Mouse (Mus musculus) liver (tissue): ENCODE measurements at regions not wholly inside any gene's neighbourhood (a gene's known extent, or its start where the extent isn't known, plus 50 kb on each side); places are given as distances from the start of the nearest gene placed in this dataset.

Experiments used
- DNase-seq: peaks from one replicate; pipeline ENCODE4 v3.0.0-alpha.2; 2020; ENCODE audit warnings: mixed read lengths

DNA sequence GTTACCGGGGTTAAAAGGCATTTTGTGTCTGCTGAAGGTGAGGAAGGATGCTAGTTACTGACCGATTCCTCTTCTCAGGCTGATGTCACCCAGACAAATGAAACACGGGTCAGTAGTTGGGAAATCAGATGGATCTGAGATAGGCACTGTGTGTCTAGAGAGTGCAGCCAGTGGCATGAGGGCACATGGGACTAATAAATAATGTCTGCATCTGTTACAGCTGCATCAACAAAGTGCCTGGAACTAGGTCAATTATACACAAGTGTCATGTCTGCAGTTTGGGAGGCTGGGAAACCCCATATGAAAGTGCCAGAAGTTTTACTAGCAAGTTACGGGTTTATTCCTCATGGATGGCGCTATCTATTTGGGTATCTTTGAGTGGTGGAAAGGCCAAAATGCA lies 68.8 kb downstream of the Cxcl12 start:
- DNase-seq, result no peak

DNA sequence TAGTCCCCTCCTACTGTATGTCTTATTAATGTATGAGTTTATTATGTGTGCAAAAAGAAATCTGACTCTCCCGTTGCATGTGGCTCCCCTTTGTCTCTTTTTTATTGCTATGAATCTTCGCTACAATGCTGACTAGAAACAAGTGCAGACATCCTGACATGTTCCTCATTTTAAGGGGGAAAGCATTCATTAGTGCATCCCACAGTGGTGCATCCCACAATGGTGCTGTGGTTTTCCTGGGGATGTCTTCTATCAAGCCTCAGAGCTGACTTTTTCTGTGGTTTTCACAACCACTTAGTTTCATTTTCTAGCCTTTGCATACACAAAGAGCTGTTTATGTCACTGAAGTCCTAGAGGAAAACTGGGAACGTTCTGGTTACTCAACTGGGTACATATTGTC lies 72.9 kb downstream of the Cxcl12 start:
- DNase-seq, result no peak

DNA sequence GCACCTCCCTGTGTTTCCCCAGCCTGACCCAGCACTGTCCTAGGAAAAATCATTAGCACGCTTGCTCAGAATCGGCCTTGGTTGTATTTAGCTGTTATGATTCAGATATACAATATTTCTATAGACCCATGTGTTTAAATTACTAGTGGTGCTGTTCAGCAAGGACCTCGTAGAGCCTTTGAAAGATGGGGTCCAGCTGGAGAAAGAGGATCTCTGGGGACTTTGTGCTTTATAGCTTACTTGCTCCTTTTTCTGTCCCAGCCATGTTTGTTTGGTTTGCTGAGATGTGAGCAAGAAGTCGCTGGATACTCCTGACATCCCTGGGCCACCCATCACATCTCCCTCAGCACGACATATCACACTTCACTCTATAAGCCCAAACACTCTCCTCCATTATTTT lies 77.1 kb downstream of the Cxcl12 start:
- DNase-seq, result no peak

DNA sequence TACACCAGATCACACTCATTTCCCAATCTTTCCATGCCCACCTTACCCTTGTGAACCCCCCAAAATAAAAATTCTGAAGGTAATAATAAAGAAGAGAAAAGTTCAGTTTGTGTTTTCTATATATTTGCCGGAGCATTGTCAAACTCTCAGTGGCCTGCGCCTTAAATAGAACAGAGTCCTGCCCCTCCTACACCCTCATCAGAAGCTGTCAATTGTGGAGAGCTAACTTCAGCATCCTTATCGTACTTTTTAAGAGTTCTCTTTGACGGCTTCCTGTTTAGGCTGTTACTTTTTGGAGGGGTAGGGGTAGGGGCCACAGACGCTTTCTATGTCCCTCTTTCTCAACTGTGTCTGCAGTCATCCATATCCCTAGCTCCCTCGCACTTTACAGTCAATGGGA lies 77.5 kb downstream of the Cxcl12 start:
- no peak for DNase-seq

DNA sequence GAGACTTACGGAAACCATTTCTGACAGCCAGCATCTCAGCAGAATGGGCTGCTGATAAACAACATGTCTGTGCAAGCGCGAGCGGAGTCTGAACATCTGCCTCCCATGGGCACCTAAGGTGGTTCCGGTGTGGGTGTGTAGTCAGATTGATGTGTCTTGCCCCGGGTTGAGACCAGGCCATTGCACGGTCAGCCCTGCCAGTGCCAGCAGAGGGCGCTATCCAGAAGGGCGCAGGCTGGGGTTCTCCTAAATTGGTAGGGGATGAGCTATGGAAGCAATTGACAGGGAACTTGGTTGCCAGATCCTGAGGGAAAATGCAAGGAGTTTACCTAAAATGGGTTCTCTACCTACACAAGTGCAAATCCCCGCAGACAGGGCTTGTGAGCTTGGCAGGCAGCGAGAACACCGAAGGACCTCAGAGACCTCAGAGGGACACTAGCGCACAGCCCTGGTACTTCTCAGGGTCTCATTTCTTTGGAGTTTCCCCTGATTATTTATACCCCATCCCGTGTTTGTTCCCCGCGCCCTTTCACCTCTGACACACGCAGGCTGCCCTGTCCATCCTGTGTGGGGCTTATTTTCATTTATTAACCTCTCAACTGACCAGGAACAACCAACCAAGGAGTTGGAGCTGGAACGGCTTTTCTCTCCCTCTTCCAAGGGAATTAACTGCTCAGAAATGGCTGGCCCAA lies 81.0 kb downstream of the Cxcl12 start:
- DNase-seq, result peak; percentile 37

DNA sequence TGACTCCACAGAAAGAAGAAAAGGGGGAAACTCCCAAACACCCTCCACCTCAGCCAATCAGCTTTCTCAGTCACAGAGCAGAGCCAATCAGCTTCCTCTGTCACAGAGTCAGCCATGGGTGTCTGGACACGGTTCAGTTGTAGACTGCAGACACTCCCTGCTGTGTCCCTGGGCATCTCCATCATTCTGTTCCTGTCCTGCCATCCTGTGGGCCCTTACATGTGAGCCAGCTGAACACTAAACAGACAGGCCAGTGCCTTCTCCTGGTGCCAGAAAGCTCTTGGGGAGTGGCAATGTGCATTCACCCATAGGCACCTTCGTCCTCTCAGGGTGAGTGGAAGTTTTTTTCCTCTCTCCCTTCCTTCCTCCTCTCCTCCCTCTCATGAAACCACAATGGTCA lies 81.7 kb downstream of the Cxcl12 start:
- DNase-seq, result no peak

DNA sequence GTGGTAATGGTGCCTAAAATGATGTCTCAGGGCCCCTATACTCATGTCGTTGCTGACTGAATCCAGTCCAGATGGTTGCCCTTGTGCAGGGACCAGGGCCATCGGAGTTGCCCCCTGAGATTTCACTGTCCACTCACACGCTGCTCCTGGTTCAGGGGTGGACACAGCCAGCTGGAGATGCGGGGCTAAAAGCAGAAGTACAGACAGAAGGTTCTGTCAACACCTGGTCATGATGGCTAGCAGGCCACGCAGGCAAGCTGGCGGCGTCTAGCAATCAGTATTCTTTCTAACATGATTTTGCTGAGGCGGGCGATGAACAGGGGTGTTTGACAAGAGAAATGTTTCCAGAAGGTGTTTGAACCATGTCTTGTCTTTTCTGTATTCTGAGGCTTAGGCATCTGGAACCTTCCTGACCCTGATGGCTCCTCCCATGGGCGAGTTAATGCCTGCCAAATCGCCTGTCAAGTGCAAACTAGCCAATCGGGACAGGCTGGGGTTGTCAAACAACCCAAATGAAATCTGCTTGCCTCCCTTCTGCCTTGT lies 83.1 kb downstream of the Cxcl12 start:
- no peak for DNase-seq

DNA sequence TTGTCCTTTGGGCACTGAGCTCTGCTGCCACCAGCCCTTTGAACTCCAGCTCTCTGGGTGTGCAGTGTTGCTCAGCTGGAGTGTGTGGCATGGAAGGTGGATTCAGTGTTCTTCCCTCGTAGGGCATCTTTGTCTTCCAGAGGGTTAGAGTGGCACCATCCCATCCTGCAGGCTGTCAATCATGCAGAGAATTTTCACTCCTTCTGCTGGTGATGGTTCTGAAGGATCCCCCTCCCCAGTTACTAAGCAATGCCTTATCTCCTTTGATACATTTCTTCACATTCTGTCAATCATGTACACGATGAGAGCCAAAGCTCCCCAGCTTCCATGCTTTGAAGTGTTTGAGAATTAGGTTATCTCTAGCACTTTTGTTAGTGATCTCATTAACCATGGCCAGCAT lies 84.0 kb downstream of the Cxcl12 start:
- no peak for DNase-seq

DNA sequence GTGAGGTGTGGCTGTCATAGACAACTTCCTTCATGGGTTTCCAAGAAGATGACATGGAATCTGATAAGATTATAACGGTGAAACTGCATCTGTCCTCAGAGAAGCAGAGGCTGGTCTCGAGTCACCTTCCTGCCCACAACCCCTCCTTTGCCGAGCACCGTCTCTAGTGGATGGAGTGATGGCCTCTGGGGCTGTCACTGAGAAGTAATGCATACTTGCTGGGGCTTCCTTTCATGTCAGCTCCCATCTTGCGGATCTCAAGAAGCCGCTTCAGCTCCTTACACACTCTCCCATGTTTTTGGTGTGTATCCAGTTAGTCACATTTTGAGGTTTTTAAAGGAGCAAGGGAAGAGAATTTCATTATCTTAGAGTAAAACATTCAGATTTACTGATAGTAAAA lies 84.7 kb downstream of the Cxcl12 start:
- DNase-seq, result no peak

DNA sequence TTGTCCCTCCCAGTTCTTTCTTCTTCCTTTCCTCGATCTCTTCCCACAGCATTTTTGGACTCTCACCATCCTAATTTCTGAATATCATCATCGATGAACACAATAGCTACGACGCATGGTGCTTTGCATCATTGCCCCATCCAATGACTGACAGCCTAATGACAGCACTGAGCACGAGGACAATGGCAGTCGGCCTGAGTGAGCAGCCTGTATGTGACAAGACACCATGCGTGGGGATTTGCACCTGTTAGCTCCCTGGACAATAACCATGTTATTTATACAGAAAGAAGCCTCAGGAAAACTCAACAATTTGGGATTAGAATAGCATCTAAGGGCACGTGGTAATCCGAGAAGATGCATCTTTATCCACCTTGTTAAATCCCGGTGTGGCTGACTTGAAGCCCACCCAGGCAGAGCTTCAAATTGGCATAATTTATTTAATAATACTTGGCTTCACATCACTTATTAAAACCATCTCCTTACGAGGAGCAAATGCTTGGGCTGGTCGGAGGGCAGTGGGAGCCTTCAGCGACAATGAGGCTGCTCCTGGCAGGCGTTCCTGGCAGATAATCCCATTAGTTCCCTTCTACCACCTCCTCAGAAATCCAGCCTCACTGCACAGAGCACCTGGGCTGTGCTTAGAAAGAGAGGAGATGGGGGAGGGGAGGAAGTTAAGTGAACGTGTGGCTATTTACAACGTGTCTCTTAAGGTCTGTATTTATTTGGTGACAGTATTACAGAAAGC lies 85.4 kb downstream of the Cxcl12 start:
- DNase-seq, result no peak

DNA sequence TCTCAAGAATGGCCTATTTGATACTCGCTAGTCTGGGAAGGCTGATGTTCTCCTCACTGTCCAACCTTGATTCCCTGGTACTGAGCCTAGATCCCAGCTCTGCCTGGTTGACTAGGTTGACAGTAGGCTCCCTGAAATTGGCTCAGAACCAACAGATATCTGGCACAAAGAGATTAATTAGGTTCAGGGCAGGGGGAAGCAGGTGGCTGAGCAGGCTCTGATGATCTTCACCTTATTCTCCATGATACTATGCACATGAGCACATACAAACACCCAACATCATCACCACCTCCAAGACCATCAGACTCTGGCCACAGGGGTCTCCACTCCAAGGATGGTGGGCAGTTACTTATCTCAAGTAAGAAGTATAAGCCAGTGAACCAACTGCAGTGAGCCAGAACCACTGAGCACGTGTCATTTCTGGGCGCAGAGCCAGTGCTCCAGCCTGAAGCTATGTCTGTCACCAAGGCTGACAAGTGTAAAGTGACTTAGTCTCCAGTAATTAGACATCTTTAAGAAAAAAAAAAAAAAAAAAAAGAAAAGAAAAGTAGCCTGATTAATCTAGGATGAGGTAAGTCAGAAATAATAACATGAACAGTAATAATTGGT lies 86.4 kb downstream of the Cxcl12 start:
- no peak for DNase-seq

DNA sequence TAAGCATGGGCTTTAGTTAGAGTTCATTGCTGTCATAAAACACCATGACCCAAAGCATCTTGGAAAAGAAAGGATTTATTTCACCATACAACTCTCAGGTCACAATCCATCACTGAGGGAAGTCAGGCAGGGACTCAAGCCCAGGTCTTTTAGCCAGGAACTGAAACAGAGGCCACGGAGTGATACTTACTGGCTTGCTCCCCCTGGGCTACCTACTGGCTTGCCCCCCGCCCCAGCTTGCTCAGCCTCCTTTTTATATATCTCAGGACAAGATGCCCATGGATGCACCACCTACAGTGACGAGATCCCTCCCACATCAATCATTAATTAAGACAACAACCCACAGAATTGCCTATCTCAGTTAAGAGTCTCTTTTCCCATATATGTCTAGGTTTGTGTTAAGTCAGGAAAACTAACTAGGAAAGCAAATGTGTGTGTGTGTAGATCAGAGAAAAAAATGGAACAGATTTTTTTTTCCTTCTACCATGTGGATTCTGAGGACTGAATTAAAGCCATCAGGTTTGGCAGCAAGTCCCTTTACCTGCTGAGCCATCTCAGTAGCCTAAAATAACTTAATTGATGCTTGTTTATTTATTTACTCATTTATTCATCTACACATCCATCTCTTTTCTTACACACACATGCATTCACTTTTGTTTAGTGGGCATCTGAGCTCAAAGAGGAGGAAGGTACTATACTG lies 87.2 kb downstream of the Cxcl12 start:
- DNase-seq, result no peak

DNA sequence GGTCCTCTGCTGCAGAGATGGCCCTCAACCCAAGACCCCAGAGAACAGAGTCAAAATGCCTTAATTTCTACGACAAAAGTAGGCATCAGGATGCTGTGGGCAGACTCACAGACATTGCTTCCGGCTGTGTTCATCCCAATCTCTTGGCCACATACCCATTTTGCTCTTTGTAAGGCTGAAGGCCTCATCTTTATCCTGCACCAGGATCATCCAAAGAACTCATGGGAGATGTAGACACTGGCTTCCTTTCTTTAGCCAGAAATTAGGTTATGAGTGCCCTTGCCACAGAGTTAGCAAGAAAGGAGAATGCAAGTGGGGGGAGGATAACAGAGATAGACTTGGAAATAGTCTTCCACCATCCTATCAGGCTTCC lies 87.8 kb downstream of the Cxcl12 start:
- no peak for DNase-seq

DNA sequence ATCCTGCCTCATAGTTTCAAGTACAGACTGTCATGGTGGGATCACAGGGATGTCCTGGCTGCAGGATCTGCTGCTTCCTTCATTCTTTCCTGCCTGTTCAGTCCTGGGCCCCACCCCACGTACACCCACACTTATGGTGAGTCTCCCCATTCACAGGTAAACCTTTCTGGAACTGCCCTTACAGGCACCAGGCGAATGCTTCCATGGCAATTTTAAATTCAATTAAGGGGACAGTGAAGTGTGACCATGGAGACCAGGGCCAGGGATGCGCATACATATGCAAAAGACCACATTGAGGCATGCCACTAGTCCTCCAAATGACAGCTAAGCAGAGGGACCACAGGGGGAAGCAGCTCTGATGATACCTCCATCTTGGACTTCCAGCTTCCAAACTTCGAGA lies 89.3 kb downstream of the Cxcl12 start:
- no peak for DNase-seq

DNA sequence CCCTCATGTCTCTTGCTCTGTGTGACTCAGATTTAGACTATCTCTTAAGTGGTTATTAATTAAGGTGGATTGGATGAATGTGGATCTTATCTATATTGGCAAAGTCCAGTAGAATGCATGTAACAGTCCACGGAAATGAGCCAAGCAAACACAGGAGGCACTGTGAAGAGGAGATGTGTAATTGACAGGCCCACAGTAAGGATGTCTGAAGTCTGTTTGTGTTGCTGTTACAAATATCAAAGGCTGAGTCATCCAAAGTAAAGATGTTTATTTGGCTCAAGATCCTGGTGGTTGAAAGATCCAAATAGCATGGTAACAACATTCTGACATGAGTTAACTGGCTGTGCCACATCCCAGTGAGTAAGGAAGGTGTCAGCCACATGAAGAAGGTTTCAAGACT lies 99.6 kb downstream of the Cxcl12 start:
- DNase-seq, result no peak

DNA sequence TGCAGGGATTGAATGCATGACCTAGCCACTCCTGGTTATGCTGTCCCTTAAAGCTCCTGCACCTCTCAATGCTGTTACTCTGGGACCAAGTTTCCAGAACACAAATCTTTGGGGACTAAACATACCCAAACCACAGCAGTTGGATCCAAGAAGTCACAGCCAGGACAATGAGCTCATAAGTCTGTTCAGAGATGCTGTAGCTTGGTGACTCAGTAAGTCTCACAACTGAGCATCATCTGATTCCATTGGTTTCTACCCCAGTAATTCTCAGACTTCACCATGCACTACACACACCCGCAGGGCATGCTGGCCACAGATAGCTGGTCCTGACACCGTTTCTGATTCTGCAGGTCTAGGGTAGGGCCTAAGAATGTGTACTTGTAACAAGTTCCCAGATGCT lies 100.0 kb downstream of the Cxcl12 start:
- DNase-seq, result no peak

DNA sequence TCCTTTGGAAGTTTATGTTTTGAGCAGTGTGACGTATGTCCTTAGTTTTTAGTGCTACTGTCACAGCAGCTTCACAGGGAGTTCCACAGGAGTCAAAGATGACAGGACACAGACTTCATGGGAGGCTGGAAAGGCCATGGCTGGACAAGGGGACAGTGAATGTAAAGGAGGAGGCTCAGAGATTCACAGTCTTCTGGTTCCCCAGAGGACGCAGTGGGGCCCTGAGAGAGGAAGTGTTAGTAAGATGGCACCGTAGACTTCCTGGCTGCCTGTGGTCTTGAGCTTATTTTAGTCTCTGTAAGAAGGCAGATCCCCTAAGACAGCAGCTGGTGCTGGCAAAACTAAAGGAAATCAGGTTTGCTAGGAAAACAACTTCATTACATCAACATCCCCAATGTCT lies 101.9 kb downstream of the Cxcl12 start:
- DNase-seq, result no peak

DNA sequence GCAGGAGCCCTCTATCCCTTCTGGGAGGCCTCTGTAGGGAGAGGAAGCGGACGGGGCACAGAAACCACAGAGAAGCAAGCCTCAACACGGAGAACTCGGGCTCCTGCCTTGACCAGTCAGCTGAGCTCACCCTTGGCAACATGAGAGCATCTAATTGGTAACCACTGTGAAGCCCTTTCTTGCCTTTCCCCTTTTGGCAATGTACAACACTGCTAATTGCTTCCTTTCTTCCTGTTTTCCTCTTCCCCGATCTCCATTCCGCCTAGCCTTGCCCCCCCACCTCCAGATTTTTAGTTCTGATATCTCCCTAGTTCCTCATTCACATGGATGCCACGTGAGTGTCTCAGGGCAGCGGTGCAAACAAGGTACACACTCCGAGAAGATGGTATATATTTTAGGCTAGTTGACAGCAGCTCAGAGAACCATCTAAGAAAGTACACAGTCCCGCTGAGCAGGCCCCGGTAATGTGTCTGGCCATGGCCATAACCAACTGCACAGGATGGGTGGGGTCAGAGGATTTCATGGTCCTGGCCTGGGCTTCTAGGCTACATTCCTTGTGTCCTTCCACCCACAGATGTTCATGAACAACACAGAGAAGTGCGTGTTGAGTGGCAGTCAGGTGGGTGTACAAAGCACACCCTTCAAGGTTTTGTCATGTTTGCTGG lies 103.4 kb downstream of the Cxcl12 start:
- no peak for DNase-seq

DNA sequence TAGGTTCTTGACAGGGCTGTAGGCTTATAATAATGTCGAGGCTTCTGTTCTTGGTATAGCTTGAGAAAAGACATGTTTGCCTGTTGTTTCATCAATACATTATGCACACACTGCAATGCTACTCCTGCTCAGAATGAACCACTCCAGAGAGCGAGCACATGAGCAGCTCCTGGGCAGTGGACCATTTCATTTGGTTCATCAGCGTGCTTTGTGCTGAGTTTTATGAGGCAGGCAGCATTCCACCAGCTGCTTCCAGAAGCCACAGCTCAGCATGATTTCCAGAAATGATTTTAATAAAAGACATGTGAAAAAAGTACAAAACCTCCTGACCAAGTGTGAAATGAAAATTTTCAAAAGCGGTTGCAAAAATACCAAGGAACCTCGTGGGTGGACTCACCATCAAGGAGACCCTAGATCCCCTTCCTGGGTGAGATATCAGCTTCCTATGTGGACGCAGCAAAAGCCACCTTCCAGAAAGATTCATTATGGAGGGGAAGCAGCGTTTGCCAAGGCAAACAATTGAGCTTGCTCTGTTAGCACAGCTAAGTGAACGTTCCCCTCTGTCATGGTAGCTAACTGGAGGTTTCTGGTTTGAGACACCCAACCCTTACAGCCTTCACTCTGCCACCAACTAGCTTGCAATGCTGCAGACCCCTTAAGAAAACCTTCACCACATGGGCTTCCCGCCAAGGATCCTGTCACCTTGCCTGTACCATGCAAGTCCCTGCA lies 104.1 kb downstream of the Cxcl12 start:
- no peak for DNase-seq

DNA sequence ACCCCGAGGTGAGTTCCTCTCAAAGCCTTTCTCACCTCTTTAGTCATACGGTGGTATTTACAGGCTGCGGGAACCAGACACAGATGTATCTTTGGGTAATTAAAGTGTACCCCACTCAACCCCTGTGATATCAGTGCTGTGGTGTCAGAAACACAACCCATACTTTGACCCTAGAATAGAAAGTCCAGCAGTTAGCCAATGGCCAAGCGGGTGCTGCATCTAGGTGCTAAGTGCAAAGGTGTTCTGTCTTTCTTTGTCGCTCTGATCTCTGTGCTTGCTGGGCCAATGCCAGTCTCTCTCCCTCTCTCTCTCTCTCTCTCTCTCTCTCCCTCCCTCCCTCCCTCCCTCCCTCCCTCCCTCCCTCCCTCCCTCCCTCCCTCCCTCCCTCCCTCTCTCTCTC lies 107.6 kb downstream of the Cxcl12 start:
- DNase-seq, result no peak

DNA sequence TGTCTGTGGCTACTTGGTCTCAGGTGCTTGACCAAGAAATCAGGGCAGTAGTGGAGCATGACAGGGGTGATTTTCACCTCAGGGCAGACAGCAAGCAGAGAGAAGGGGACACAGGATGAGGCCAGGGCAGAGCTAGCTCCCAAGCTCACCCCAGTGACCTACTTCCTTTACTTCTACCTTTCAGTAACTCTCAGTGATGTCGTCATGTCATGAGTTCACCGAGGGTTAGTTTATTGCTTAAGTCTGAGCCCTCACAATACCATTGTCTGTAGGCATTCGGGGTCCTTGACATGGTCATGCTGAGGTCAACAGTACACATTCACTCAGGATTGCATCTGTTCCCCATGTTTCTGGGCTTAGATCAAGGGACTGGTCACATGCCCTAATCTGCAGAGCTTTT lies 108.5 kb downstream of the Cxcl12 start:
- no peak for DNase-seq

DNA sequence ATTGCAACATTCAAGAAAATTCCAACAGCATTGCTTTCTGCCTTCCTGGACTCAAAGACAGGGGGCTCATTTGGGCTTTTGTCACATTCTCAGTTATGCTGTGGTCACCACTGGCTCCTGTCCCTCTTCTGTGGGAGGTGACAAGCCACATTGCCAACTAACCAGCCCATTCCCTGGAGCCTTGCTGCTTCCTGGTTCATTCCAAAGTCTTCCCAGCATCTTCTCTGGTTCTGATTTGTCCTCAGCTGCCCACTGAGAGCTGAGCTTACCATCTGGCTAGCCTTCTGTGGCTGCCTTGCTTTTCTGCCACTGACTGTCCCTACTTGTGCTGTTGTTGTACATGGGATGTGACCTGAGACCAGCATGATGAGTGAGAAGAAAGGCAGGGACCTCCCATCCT lies 111.0 kb downstream of the Cxcl12 start:
- no peak for DNase-seq
